Mouse (Mus musculus): ENCODE measurements around the gene Masp2.

The Masp2 gene

GRCm38 (mm10) chr4:148638302-148638701, 35.9 kb downstream of the Masp2 start:
- DNase-seq (ENCODE audit: low spot score) = no peak

DNA sequence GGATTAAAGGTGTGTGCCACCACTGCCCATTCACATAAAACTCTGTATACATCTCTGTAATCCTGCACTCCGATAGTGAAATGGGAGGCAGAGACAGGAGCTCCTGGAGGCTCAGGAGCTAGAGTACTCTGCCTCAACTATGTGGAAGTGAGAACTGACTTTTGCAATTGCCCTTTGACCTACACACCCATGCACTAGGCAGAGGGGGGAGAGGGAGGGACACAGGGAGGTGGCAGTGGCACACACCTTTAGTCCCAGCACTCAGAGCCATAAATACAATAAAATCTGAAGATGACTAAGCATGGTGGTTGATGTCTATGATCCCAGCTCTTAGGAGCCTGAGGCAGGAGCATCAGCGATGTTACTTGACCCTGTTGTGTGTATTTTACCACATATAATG, 37.1 kb downstream of the Masp2 start:
- DNase-seq (ENCODE audit: low spot score) = no peak

DNA sequence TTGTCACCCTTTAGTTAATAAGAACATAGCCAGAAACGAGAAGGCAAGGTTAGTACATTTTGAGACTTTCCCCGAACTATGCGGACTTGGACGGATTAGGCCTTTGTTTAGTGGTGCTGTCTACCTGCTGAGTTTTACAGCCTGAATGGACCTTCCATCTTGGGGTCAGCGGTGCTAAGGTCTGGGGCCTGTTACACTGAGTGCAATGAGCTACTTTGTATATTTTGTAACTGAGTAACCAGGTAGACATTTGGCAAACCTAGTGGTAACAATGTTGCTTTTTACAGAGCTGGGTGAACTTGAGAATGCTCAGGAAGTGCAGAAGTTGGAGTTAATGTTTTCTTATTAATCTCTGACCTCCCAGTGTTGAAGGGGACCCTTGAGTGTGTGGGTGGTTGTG, 38.8 kb downstream of the Masp2 start:
- DNase-seq (ENCODE audit: low spot score) = no peak

GRCm38 (mm10) chr4:148643291-148644156, 41.2 kb downstream of the Masp2 start, which contains the start of gene Gm572:
Gene Gm572, plus strand, starts transcription at chr4:148643317.
- DNase-seq (ENCODE audit: low spot score) = no peak

- DNase-seq (ENCODE audit: low spot score) = peak; percentile 54
Observed at GRCm38 (mm10) chr4:148644157-148644511, 41.8 kb downstream of the Masp2 start.

- no peak for DNase-seq (ENCODE audit: low spot score)
Observed at GRCm38 (mm10) chr4:148644926-148645325, 42.6 kb downstream of the Masp2 start.

DNA sequence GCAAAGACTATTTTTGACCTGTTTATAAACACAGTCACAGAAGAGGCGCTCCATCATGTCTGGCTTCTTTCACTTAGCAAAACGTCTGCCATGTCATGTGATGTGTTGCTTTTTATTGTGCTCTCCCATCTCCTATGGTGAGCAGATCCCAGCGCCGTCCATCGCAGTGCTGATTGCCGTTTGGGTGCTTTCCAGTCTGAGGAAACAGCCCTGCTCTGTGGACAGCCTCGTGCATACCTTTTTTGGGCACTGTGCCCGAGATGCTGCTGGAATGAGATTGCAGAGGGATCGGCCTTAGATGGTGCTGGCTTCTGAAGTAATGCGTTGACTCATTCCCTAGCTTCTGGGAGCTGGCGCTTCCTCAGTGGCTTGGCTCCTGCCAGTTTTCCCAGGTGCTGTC, 44.3 kb downstream of the Masp2 start:
- no peak for DNase-seq (ENCODE audit: low spot score)

- DNase-seq (ENCODE audit: low spot score) = no peak
Observed at GRCm38 (mm10) chr4:148649309-148649708, 47.0 kb downstream of the Masp2 start.

GRCm38 (mm10) chr4:148651045-148651444, 48.7 kb downstream of the Masp2 start:
- no peak for DNase-seq (ENCODE audit: low spot score)

GRCm38 (mm10) chr4:148654701-148655398, 52.5 kb downstream of the Masp2 start:
- DNase-seq (ENCODE audit: low spot score) = no peak

DNA sequence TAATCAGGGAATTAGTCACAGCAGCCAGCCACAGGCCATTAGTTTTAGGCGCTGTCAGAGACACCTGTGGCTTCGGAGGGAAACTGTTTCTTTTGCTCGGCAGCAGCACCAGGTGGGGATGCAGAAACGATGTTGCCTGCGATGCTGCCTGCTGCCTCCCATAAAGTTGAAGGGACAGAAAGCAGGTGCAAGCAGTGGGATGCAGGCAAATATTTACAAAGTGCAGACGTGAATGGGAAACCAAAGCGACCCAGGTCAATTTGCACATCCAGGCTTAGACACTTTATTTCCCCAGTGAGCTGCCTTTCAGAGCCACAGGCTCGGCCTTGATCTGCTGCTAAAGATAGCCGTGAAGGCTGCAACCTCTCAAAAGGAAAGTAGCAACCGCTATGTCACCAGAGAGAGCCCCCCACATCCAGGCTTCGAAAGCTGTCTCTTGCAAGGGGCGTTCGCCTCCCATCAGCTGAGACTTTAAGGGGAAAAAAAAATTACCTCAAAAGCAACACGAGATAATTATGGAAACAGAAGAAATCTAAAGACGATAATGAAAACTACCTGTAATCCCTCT, 54.4 kb downstream of the Masp2 start:
- DNase-seq (ENCODE audit: low spot score) = no peak

DNA sequence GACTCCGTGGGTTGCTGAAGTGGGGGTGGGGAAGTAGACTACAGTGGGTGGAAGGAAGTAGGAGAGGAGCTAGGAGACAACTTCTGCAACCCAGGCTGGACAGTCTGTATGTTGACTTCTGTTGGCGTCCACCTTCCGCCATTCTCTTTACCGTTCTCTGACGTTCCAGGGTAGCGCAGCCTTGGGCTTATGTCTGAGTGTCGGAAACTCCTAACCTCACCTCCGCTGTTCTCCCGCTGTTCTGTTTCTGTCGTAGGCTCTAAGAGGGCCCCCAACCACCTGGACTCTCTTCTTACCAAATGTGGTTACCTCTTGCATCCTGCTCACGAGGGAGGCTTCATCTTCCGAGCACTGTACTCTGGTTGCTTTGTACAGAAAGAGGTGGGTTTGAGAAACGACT, 55.4 kb downstream of the Masp2 start:
- no peak for DNase-seq (ENCODE audit: low spot score)

GRCm38 (mm10) chr4:148660174-148660573, 57.8 kb downstream of the Masp2 start:
- DNase-seq (ENCODE audit: low spot score) = no peak

DNA sequence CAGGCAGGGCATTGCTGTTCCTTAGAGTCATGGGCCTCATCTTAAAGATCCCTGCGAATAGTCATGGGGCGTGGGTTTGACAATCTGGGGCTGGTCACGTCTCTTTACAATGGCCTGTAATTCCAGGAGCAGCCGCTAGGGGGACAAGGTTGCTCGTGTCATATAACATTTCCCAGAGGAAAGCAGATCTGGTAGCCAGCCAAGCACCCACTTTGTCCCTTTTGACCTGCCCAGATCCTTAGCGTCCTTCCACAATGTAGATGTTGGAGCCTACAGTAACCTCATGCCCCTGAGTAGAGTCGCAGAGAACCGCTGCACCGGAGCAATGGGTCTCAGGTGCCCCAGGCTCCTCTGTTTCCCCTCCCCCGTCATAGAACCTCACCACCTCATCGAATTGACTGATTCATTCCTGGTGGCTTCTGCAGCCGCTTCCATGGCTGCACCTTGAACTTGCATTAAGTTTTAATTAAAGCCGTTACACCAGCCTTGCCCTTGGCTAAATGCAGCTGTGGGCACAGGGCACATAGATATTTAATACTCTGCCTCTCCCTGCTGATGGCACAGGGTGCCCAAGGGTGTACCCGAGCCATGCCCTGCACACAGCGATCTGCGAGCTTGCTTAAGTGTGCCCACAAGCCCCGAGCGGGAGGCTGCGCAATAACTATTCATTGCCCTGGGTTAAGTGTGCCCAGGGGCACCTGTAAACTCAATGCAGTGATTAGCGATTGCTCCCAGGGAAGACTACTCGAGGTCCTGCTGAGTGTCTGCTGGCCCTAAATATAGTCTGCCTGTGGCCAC, 60.0 kb downstream of the Masp2 start:
- no peak for DNase-seq (ENCODE audit: low spot score)

GRCm38 (mm10) chr4:148663326-148663725, 61.0 kb downstream of the Masp2 start:
- no peak for DNase-seq (ENCODE audit: low spot score)

DNA sequence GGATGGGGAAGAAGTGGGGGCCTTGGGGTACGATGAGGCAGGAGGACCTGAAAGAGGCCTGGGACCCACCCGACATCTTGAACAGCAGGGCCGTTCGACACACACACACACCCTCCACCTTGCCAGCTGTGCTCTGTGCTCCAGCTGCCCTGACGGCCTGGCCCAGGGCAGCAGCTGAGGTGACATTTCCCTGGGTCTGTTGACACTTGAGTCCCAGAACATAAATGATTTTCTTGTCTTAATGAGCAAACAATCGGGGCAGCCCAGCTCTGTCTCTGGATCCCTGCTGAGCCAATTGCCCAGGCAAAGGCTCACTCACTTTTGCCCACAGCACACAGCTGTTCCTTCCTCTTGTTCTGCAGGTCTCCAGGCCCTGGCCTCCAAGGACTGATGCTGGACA, 61.7 kb downstream of the Masp2 start:
- DNase-seq (ENCODE audit: low spot score) = no peak

Measured in spleen, adult 12 weeks (tissue).